Mouse (Mus musculus): Measurements from ENCODE around the gene Lasp1.

GRCm38 (mm10) chr11:97781478-97781831, 17.3 kb upstream of the Lasp1 start:
- TF ChIP-seq CTCF (IDR thresholded peaks at IDR 0.05), result no peak
- no peak for TF ChIP-seq EP300 (IDR thresholded peaks at IDR 0.05; ENCODE audit: insufficient read depth, low read depth, low read length)
